Mouse (Mus musculus): ENCODE results near the gene Phlda2. TPM values are rescaled to one million over a fixed set of nuclear protein-coding genes. Genes with fewer than 3 reads are reported as not detected.

Gene Phlda2
- polyA plus RNA-seq, 1 experiment from 2014 or later: 6.2 TPM

- H3K36me3 ChIP-seq (ENCODE audit: control insufficient read depth, insufficient read depth, low read length): peaks cover 55% of the 10 kb centered on the region
- H3K4me3 ChIP-seq (ENCODE audit: low read length): no peak overlapping the region
- H3K4me1 ChIP-seq (replicated peaks; ENCODE audit: control insufficient read depth, insufficient read depth, low read length): no peaks in the 10 kb centered on the region
- no peaks in the 10 kb centered on the region for H3K27me3 ChIP-seq (ENCODE audit: control insufficient read depth, insufficient read depth, low read depth, low read length)
- no peak overlapping the region for H3K4me2 ChIP-seq (ENCODE audit: low read depth, low read length)
- H3K9me3 ChIP-seq (ENCODE audit: control insufficient read depth, low read length): no peaks in the 10 kb centered on the region
- 81% methylated on average over 3 of the region's 3 CpGs for WGBS
- ATAC-seq (ENCODE audit: low read depth): no peak
- no peak overlapping the region for H3K27ac ChIP-seq (ENCODE audit: low read length)
- no peak overlapping the region for H3K9ac ChIP-seq (ENCODE audit: low read length)
Observed at GRCm38 (mm10) chr7:143536251-143536650, 33.3 kb upstream of the Phlda2 start.

GRCm38 (mm10) chr7:143533284-143533683 is 30.3 kb upstream of the Phlda2 start:
- no peak for ATAC-seq (ENCODE audit: low read depth)
- 75% methylated on average over 2 of the region's 2 CpGs for WGBS

GRCm38 (mm10) chr7:143532410-143532809 is 29.5 kb upstream of the Phlda2 start:
- no peaks in the 10 kb centered on the region for H3K4me1 ChIP-seq (replicated peaks; ENCODE audit: control insufficient read depth, insufficient read depth, low read length)
- H3K36me3 ChIP-seq (ENCODE audit: control insufficient read depth, insufficient read depth, low read length): peaks cover 68% of the 10 kb centered on the region
- no peak for ATAC-seq (ENCODE audit: low read depth)
- no peak overlapping the region for H3K4me2 ChIP-seq (ENCODE audit: low read depth, low read length)
- H3K4me3 ChIP-seq (ENCODE audit: low read length): no peak overlapping the region
- no peaks in the 10 kb centered on the region for H3K27me3 ChIP-seq (ENCODE audit: control insufficient read depth, insufficient read depth, low read depth, low read length)
- no peak overlapping the region for H3K9ac ChIP-seq (ENCODE audit: low read length)
- no peaks in the 10 kb centered on the region for H3K9me3 ChIP-seq (ENCODE audit: control insufficient read depth, low read length)
- WGBS: 68% methylated on average over 1 of the region's 1 CpGs
- no peak overlapping the region for H3K27ac ChIP-seq (ENCODE audit: low read length)

More at GRCm38 (mm10) chr7:143533284-143533683, 30.3 kb upstream of the Phlda2 start:
- Histone ChIP-seq H3K36me3 (ENCODE audit: control insufficient read depth, insufficient read depth, low read length) (peaks cover 72% of the 10 kb centered on the region), H3K9me3 (ENCODE audit: control insufficient read depth, low read length) (no peaks in the 10 kb centered on the region), H3K27ac (ENCODE audit: low read length) (no peak overlapping the region), H3K9ac (ENCODE audit: low read length) (no peak overlapping the region), H3K4me3 (ENCODE audit: low read length) (no peak overlapping the region), H3K27me3 (ENCODE audit: control insufficient read depth, insufficient read depth, low read depth, low read length) (no peaks in the 10 kb centered on the region), H3K4me2 (ENCODE audit: low read depth, low read length) (no peak overlapping the region), H3K4me1 (replicated peaks; ENCODE audit: control insufficient read depth, insufficient read depth, low read length) (no peaks in the 10 kb centered on the region)

- no peak overlapping the region for H3K4me3 ChIP-seq (ENCODE audit: low read length)
- H3K9ac ChIP-seq (ENCODE audit: low read length): no peak overlapping the region
- whole genome bisulfite sequencing: 67% methylated on average over 4 of the region's 4 CpGs
- no peak overlapping the region for H3K27ac ChIP-seq (ENCODE audit: low read length)
- no peaks in the 10 kb centered on the region for H3K9me3 ChIP-seq (ENCODE audit: control insufficient read depth, low read length)
- H3K27me3 ChIP-seq (ENCODE audit: control insufficient read depth, insufficient read depth, low read depth, low read length): no peaks in the 10 kb centered on the region
- H3K36me3 ChIP-seq (ENCODE audit: control insufficient read depth, insufficient read depth, low read length): peaks cover 62% of the 10 kb centered on the region
- no peak overlapping the region for H3K4me2 ChIP-seq (ENCODE audit: low read depth, low read length)
- ATAC-seq (ENCODE audit: low read depth): no peak
- no peaks in the 10 kb centered on the region for H3K4me1 ChIP-seq (replicated peaks; ENCODE audit: control insufficient read depth, insufficient read depth, low read length)
Observed at GRCm38 (mm10) chr7:143519333-143519732, 16.4 kb upstream of the Phlda2 start.

GRCm38 (mm10) chr7:143514416-143514768 is 11.4 kb upstream of the Phlda2 start:
- H3K36me3 ChIP-seq (ENCODE audit: control insufficient read depth, insufficient read depth, low read length): peaks cover 36% of the 10 kb centered on the region

GRCm38 (mm10) chr7:143513763-143514415 is 10.9 kb upstream of the Phlda2 start:
- 78% methylated on average over 10 of the region's 10 CpGs for whole genome bisulfite sequencing
- Histone ChIP-seq H3K27me3 (ENCODE audit: control insufficient read depth, insufficient read depth, low read depth, low read length) (no peaks in the 10 kb centered on the region), H3K4me1 (replicated peaks; ENCODE audit: control insufficient read depth, insufficient read depth, low read length) (no peaks in the 10 kb centered on the region), H3K4me3 (ENCODE audit: low read length) (no peak overlapping the region), H3K36me3 (ENCODE audit: control insufficient read depth, insufficient read depth, low read length) (peaks cover 31% of the 10 kb centered on the region), H3K27ac (ENCODE audit: low read length) (no peak overlapping the region), H3K9ac (ENCODE audit: low read length) (no peak overlapping the region), H3K4me2 (ENCODE audit: low read depth, low read length) (no peak overlapping the region), H3K9me3 (ENCODE audit: control insufficient read depth, low read length) (no peaks in the 10 kb centered on the region)
- ATAC-seq (ENCODE audit: low read depth): no peak

More at GRCm38 (mm10) chr7:143514416-143514768, 11.4 kb upstream of the Phlda2 start:
- Histone ChIP-seq H3K4me2 (ENCODE audit: low read depth, low read length) (no peak overlapping the region), H3K4me3 (ENCODE audit: low read length) (no peak overlapping the region), H3K27me3 (ENCODE audit: control insufficient read depth, insufficient read depth, low read depth, low read length) (no peaks in the 10 kb centered on the region), H3K4me1 (replicated peaks; ENCODE audit: control insufficient read depth, insufficient read depth, low read length) (no peaks in the 10 kb centered on the region), H3K9ac (ENCODE audit: low read length) (no peak overlapping the region), H3K9me3 (ENCODE audit: control insufficient read depth, low read length) (no peaks in the 10 kb centered on the region), H3K27ac (ENCODE audit: low read length) (no peak overlapping the region)
- WGBS: 82% methylated on average over 4 of the region's 4 CpGs
- ATAC-seq (ENCODE audit: low read depth): no peak

GRCm38 (mm10) chr7:143511335-143511712 is 8.4 kb upstream of the Phlda2 start:
- no peak overlapping the region for H3K4me3 ChIP-seq (ENCODE audit: low read length)
- H3K9me3 ChIP-seq (ENCODE audit: control insufficient read depth, low read length): no peaks in the 10 kb centered on the region
- H3K4me1 ChIP-seq (replicated peaks; ENCODE audit: control insufficient read depth, insufficient read depth, low read length): no peaks in the 10 kb centered on the region
- no peak overlapping the region for H3K4me2 ChIP-seq (ENCODE audit: low read depth, low read length)
- H3K27ac ChIP-seq (ENCODE audit: low read length): no peak overlapping the region
- no peak for ATAC-seq (ENCODE audit: low read depth)
- no peak overlapping the region for H3K9ac ChIP-seq (ENCODE audit: low read length)
- peaks cover 25% of the 10 kb centered on the region for H3K36me3 ChIP-seq (ENCODE audit: control insufficient read depth, insufficient read depth, low read length)
- H3K27me3 ChIP-seq (ENCODE audit: control insufficient read depth, insufficient read depth, low read depth, low read length): no peaks in the 10 kb centered on the region

- Histone ChIP-seq H3K4me3 (ENCODE audit: low read length) (no peak overlapping the region), H3K4me1 (replicated peaks; ENCODE audit: control insufficient read depth, insufficient read depth, low read length) (no peaks in the 10 kb centered on the region), H3K9me3 (ENCODE audit: control insufficient read depth, low read length) (no peaks in the 10 kb centered on the region), H3K27me3 (ENCODE audit: control insufficient read depth, insufficient read depth, low read depth, low read length) (no peaks in the 10 kb centered on the region), H3K27ac (ENCODE audit: low read length) (no peak overlapping the region), H3K4me2 (ENCODE audit: low read depth, low read length) (no peak overlapping the region), H3K9ac (ENCODE audit: low read length) (no peak overlapping the region), H3K36me3 (ENCODE audit: control insufficient read depth, insufficient read depth, low read length) (peaks cover 20% of the 10 kb centered on the region)
- 74% methylated on average over 3 of the region's 3 CpGs for WGBS
- no peak for ATAC-seq (ENCODE audit: low read depth)
Observed at GRCm38 (mm10) chr7:143510593-143511334, 7.8 kb upstream of the Phlda2 start.

- no peaks in the 10 kb centered on the region for H3K4me1 ChIP-seq (replicated peaks; ENCODE audit: control insufficient read depth, insufficient read depth, low read length)
- H3K9ac ChIP-seq (ENCODE audit: low read length): no peak overlapping the region
- H3K4me2 ChIP-seq (ENCODE audit: low read depth, low read length): no peak overlapping the region
- no peaks in the 10 kb centered on the region for H3K9me3 ChIP-seq (ENCODE audit: control insufficient read depth, low read length)
- 70% methylated on average over 1 of the region's 1 CpGs for WGBS
- no peak overlapping the region for H3K27ac ChIP-seq (ENCODE audit: low read length)
- ATAC-seq (ENCODE audit: low read depth): no peak
- no peak overlapping the region for H3K4me3 ChIP-seq (ENCODE audit: low read length)
- peaks cover 2% of the 10 kb centered on the region for H3K27me3 ChIP-seq (ENCODE audit: control insufficient read depth, insufficient read depth, low read depth, low read length)
- peaks cover 12% of the 10 kb centered on the region for H3K36me3 ChIP-seq (ENCODE audit: control insufficient read depth, insufficient read depth, low read length)
Observed at GRCm38 (mm10) chr7:143509566-143509965, 6.6 kb upstream of the Phlda2 start.

All from lung, embryonic 16.5 days (tissue).